Mouse (Mus musculus) midbrain, postnatal 0 days (tissue): ENCODE measurements at regions not wholly inside any gene's neighbourhood (a gene's known extent, or its start where the extent isn't known, plus 50 kb on each side); places are given as distances from the start of the nearest gene placed in this dataset.

ENCODE experiments used
- ATAC-seq: fragments of 200-750 bp; cut with Nextera tagmentation; 2 replicates; pipeline ENCODE4 v1.8.0; 2017; ENCODE audit warnings: moderate number of reproducible peaks, mild to moderate bottlenecking, moderate TSS enrichment, moderate library complexity; ENCODE audit not compliant: low FRiP score
- DNase-seq: peaks from one replicate; pipeline ENCODE4 v3.0.0-alpha.2; 2015; ENCODE audit warnings: low spot score
- H3K27ac ChIP-seq: fragments of 300-500 bp; sonication (generic); 2 replicates; pipeline ENCODE4 v1.5.1; 2014; ENCODE audit warnings: low read depth, mild to moderate bottlenecking, low read length, mixed read lengths
- H3K27me3 ChIP-seq: fragments of 300-500 bp; sonication (generic); 2 replicates; pipeline ENCODE4 v1.6.1; 2014; ENCODE audit warnings: low read length, control low read depth, mixed read lengths; ENCODE audit not compliant: insufficient read depth
- H3K36me3 ChIP-seq: fragments of 300-500 bp; sonication (generic); 2 replicates; pipeline ENCODE4 v1.6.1; 2014; ENCODE audit warnings: low read length, control low read depth, mixed read lengths; ENCODE audit not compliant: insufficient read depth
- H3K4me1 ChIP-seq: fragments of 300-500 bp; sonication (generic); 2 replicates; pipeline ENCODE4 v1.6.1; 2014; ENCODE audit warnings: mild to moderate bottlenecking, control low read depth, antibody characterized with exemption, low read length, mixed read lengths; ENCODE audit not compliant: insufficient read depth
- H3K4me2 ChIP-seq: fragments of 300-500 bp; sonication (generic); 2 replicates; pipeline ENCODE4 v1.6.1; 2014; ENCODE audit warnings: low read depth, mild to moderate bottlenecking, low read length, mixed read lengths; ENCODE audit not compliant: poor library complexity, severe bottlenecking
- H3K4me3 ChIP-seq: fragments of 300-500 bp; sonication (generic); 2 replicates; pipeline ENCODE4 v1.5.1; 2014; ENCODE audit warnings: low read depth, mild to moderate bottlenecking, low read length, moderate library complexity
- H3K9ac ChIP-seq: fragments of 300-500 bp; sonication (generic); replicated peaks from 2 replicates; pipeline ENCODE4 v1.6.1; 2014; ENCODE audit warnings: mild to moderate bottlenecking, low read length, moderate library complexity, mixed read lengths; ENCODE audit not compliant: poor library complexity, severe bottlenecking
- H3K9me3 ChIP-seq: fragments of 300-500 bp; sonication (generic); 2 replicates; pipeline ENCODE4 v1.6.1; 2016; ENCODE audit warnings: low read length, control low read depth
- CTCF ChIP-seq: IDR thresholded peaks from 2 replicates; pipeline ENCODE4 v1.5.1; 2016; ENCODE audit warnings: antibody characterized with exemption, mild to moderate bottlenecking
- WGBS: fragments of 180-500 bp; shearing (Covaris S2); extraction: QIAGEN DNeasy Blood & Tissue Kit; methylation state at CpG from one replicate; pipeline ENCODE4 v1.1.7; 2014; 5-methylcytosine and 5-hydroxymethylcytosine counted together

GRCm38 (mm10) chr8:12105106-12105901, 173.3 kb upstream of the A230072I06Rik start:
- Histone ChIP-seq H3K4me1 (peaks cover 5% of the 10 kb centered on the region; the same call in 1 of the 2 replicates), H3K4me2 (no peak overlapping the region), H3K9ac (no peak overlapping the region), H3K9me3 (no peaks in the 10 kb centered on the region), H3K4me3 (no peak overlapping the region), H3K27ac (no peak overlapping the region), H3K36me3 (no peaks in the 10 kb centered on the region), H3K27me3 (0 out of 2 replicates have a peak, but pooled peaks cover 3% of the 10 kb centered on the region)
- TF ChIP-seq CTCF, result peak; percentile 41; the same call in 1 of the 2 replicates
- ATAC-seq (no peak), DNase-seq (peak; percentile 15)
- WGBS, result 18% methylated on average over 15 of the region's 15 CpGs

GRCm38 (mm10) chr8:12108578-12108977, 170.0 kb upstream of the A230072I06Rik start:
- H3K4me2 ChIP-seq, result no peak overlapping the region
- H3K9ac ChIP-seq, result no peak overlapping the region
- no peaks in the 10 kb centered on the region for H3K36me3 ChIP-seq
- peaks cover 5% of the 10 kb centered on the region; the same call in 1 of the 2 replicates for H3K4me1 ChIP-seq
- WGBS, result 74% methylated on average over 5 of the region's 5 CpGs
- no peak for ATAC-seq
- no peaks in the 10 kb centered on the region for H3K27me3 ChIP-seq
- H3K27ac ChIP-seq, result no peak overlapping the region
- no peaks in the 10 kb centered on the region for H3K9me3 ChIP-seq
- H3K4me3 ChIP-seq, result no peak overlapping the region
- TF ChIP-seq CTCF, result no peak
- no peak for DNase-seq

- peaks cover 3% of the 10 kb centered on the region; the same call in 1 of the 2 replicates for H3K4me1 ChIP-seq
- H3K36me3 ChIP-seq, result no peaks in the 10 kb centered on the region
- 85% methylated on average over 10 of the region's 10 CpGs for WGBS
- H3K4me3 ChIP-seq, result no peak overlapping the region
- ATAC-seq (no peak), DNase-seq (no peak)
- no peak overlapping the region for H3K9ac ChIP-seq
- no peak overlapping the region for H3K27ac ChIP-seq
- no peak overlapping the region for H3K4me2 ChIP-seq
- H3K9me3 ChIP-seq, result no peaks in the 10 kb centered on the region
- H3K27me3 ChIP-seq, result no peaks in the 10 kb centered on the region
- TF ChIP-seq CTCF, result no peak
Observed at GRCm38 (mm10) chr8:12111626-12112025, 167.0 kb upstream of the A230072I06Rik start.

- Histone ChIP-seq H3K4me3 (no peak overlapping the region), H3K4me1 (peaks cover 3% of the 10 kb centered on the region; the same call in 1 of the 2 replicates), H3K27ac (no peak overlapping the region), H3K9ac (no peak overlapping the region), H3K36me3 (no peaks in the 10 kb centered on the region), H3K4me2 (no peak overlapping the region), H3K27me3 (no peaks in the 10 kb centered on the region), H3K9me3 (no peaks in the 10 kb centered on the region)
- no peak for TF ChIP-seq CTCF
- no peak for DNase-seq
- WGBS, result 34% methylated on average over 8 of the region's 8 CpGs
- ATAC-seq, result no peak
Observed at GRCm38 (mm10) chr8:12113023-12113422, 165.6 kb upstream of the A230072I06Rik start.

GRCm38 (mm10) chr8:12126374-12127001, 152.1 kb upstream of the A230072I06Rik start:
- peak; percentile 88 for DNase-seq
- no peak overlapping the region for H3K9ac ChIP-seq
- no peak overlapping the region for H3K4me3 ChIP-seq
- H3K4me2 ChIP-seq, result peak overlapping the region; percentile 25
- peaks cover 7% of the 10 kb centered on the region; the same call in 1 of the 2 replicates for H3K4me1 ChIP-seq
- H3K36me3 ChIP-seq, result no peaks in the 10 kb centered on the region
- TF ChIP-seq CTCF, result no peak
- H3K9me3 ChIP-seq, result 0 out of 2 replicates have a peak, but pooled peaks cover under 1% of the 10 kb centered on the region
- H3K27ac ChIP-seq, result peak overlapping the region; percentile 12
- H3K27me3 ChIP-seq, result peaks cover 10% of the 10 kb centered on the region; the same call in 1 of the 2 replicates
- peak; percentile 89 for ATAC-seq
- WGBS, result 10% methylated on average over 11 of the region's 11 CpGs
